ENCODE assay signal across 13 mouse cellular contexts in the genomic region with DNA sequence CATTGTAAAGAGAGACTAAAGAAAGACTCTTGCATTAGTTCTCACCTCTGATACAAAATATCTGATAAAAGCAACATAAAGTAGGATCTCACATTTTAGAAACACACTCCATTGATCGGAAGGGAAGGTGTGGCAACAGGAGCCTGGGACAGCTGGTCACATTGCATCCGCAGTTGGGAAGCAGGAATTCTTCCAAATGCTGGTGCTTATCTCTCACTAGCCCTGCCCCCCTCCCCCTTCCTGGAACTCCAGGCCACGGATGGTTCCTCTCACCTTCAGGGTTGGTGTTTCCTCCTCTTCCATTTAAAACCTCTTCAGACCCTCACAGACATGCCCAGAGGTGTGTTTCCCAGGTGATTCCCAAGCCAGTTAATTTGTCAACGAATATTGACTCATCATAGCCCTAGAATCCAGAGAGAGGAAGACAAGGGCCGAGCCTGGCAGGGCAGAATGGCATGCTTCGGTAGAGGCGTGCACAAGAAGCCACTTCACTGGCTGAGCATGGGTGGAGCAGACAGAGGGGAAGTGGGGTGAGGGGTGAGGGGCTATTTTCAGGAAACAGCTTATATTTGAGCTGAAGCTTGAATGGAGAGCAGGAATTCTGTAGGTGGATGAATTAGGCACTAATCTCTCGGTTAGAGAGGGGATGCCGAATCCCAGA. TPM values are rescaled to one million over a fixed set of nuclear protein-coding genes. Genes with fewer than 3 reads are reported as not detected.
DNase-seq lines count a peak whose midpoint lies in the region; ATAC-seq and TF ChIP-seq lines count a peak whose summit lies in the region.
"Had no signal": no experiment of that assay in that cellular context is flagged by ENCODE, and none has a peak within 500 bp of the region (broad histone marks: within the 10 kb centered on the region; RNA-seq: fewer than 3 reads in every experiment).

No protein-coding gene starts in this region.

- peak overlapping the region; percentile 47; the same call in 1 of the 2 replicates for H3K27ac ChIP-seq in heart, embryonic 10.5 days
- peak overlapping the region; percentile 1; the same call in 1 of the 2 replicates for H3K27ac ChIP-seq in lung, embryonic 16.5 days (ENCODE audit: low read length)
- no peak overlapping the region; the same call in 1 of the 2 replicates for H3K27ac ChIP-seq in liver, embryonic 13.5 days
- H3K27ac ChIP-seq in olfactory bulb, adult 2 months (ENCODE audit: insufficient read depth, low read depth, low read length), result peak overlapping the region; percentile 91
- H3K27ac ChIP-seq: kidney, embryonic 15.5 days; stomach, postnatal 0 days had no signal

- ATAC-seq in lung, embryonic 16.5 days (ENCODE audit: low read depth), result peak; percentile 76
- no peak for ATAC-seq in liver, embryonic 13.5 days (ENCODE audit: low read depth)

- intact Hi-C loops in heart, postnatal 36 days (cut with DNase I), result no loop called here

- no peaks in the 10 kb centered on the region for H3K9me3 ChIP-seq in heart, embryonic 10.5 days
- H3K9me3 ChIP-seq in lung, embryonic 16.5 days (ENCODE audit: control insufficient read depth, low read length), result no peaks in the 10 kb centered on the region
- peaks cover 6% of the 10 kb centered on the region; the same call in 1 of the 2 replicates for H3K9me3 ChIP-seq in liver, embryonic 13.5 days (replicated peaks)

- H3K4me3 ChIP-seq in heart, embryonic 10.5 days, result no peak overlapping the region
- H3K4me3 ChIP-seq in lung, embryonic 16.5 days (ENCODE audit: low read length), result no peak overlapping the region
- no peak overlapping the region for H3K4me3 ChIP-seq in lung, adult 2 months (replicated peaks; ENCODE audit: extremely low read depth, low read depth, low read length)
- H3K4me3 ChIP-seq in liver, embryonic 13.5 days (replicated peaks), result no peak overlapping the region
- H3K4me3 ChIP-seq in olfactory bulb, adult 2 months (ENCODE audit: insufficient read depth, low read depth, low read length), result no peak overlapping the region
- H3K4me3 ChIP-seq: kidney, embryonic 15.5 days had no signal

- H3K36me3 ChIP-seq in heart, embryonic 10.5 days, result no peaks in the 10 kb centered on the region
- H3K36me3 ChIP-seq in lung, embryonic 16.5 days (ENCODE audit: control insufficient read depth, insufficient read depth, low read length), result no peaks in the 10 kb centered on the region
- no peaks in the 10 kb centered on the region for H3K36me3 ChIP-seq in liver, embryonic 13.5 days
- H3K36me3 ChIP-seq: kidney, embryonic 15.5 days had no signal

- peaks cover 28% of the 10 kb centered on the region for H3K4me1 ChIP-seq in heart, embryonic 10.5 days
- peaks cover 11% of the 10 kb centered on the region; the same call in 1 of the 2 replicates for H3K4me1 ChIP-seq in lung, embryonic 16.5 days (replicated peaks; ENCODE audit: control insufficient read depth, insufficient read depth, low read length)
- H3K4me1 ChIP-seq in lung, adult 2 months (ENCODE audit: control insufficient read depth, insufficient read depth, low read length), result no peaks in the 10 kb centered on the region
- peaks cover 53% of the 10 kb centered on the region for H3K4me1 ChIP-seq in liver, embryonic 13.5 days (replicated peaks)
- H3K4me1 ChIP-seq in olfactory bulb, adult 2 months (ENCODE audit: control insufficient read depth, insufficient read depth, low read length), result peaks cover 31% of the 10 kb centered on the region

- no peak for TF ChIP-seq CTCF in lung, adult 2 months (IDR thresholded peaks at IDR 0.05; ENCODE audit: insufficient read depth, low read length)
- TF ChIP-seq CTCF in olfactory bulb, adult 2 months (IDR thresholded peaks at IDR 0.05; ENCODE audit: insufficient read depth, low read depth, low read length), result no peak

- no peaks in the 10 kb centered on the region for H3K27me3 ChIP-seq in heart, embryonic 10.5 days (ENCODE audit: insufficient read depth, poor library complexity, severe bottlenecking)
- no peaks in the 10 kb centered on the region for H3K27me3 ChIP-seq in lung, embryonic 16.5 days (ENCODE audit: control insufficient read depth, insufficient read depth, low read depth, low read length)
- H3K27me3 ChIP-seq in liver, embryonic 13.5 days, result no peaks in the 10 kb centered on the region
- H3K27me3 ChIP-seq: kidney, embryonic 15.5 days had no signal

- 28% methylated on average over 9 of the region's 9 CpGs for WGBS in heart, embryonic 10.5 days
- WGBS in lung, embryonic 16.5 days, result 19% methylated on average over 9 of the region's 9 CpGs
- WGBS in lung, adult 2 months, result 25% methylated on average over 9 of the region's 9 CpGs
- WGBS in liver, embryonic 13.5 days (ENCODE audit: insufficient replicate concordance), result 27% methylated on average over 9 of the region's 9 CpGs
- WGBS in olfactory bulb, adult 2 months, result 49% methylated on average over 9 of the region's 9 CpGs

- no peak for TF ChIP-seq POLR2A in lung, adult 2 months (IDR thresholded peaks at IDR 0.05; ENCODE audit: borderline replicate concordance, extremely low read depth, low read depth, low read length)
- no peak for TF ChIP-seq POLR2A in olfactory bulb, adult 2 months (IDR thresholded peaks at IDR 0.05; ENCODE audit: insufficient read depth, low read depth, low read length)

- peak overlapping the region; percentile 20 for H3K4me2 ChIP-seq in lung, embryonic 16.5 days (ENCODE audit: low read depth, low read length)
- H3K4me2 ChIP-seq in liver, embryonic 13.5 days, result no peak overlapping the region
- H3K4me2 ChIP-seq: heart, embryonic 11.5 days; kidney, embryonic 15.5 days had no signal

- no peak for DNase-seq in heart, embryonic 10.5 days (ENCODE audit: low spot score)
- no peak for DNase-seq in heart, postnatal 36 days
- DNase-seq in lung, adult 2 months, result no peak
- no peak for DNase-seq in liver, embryonic 13.5 days
- DNase-seq in urinary bladder, postnatal 14 days (ENCODE audit: low spot score), result no peak
- no peak for DNase-seq in spleen, adult 12 weeks (ENCODE audit: low spot score)
- DNase-seq: cerebellum, adult 11-12 months; lung, postnatal 10 days had no signal

- no peak overlapping the region for H3K9ac ChIP-seq in lung, embryonic 16.5 days (ENCODE audit: low read length)
- H3K9ac ChIP-seq in liver, embryonic 13.5 days, result peak overlapping the region; percentile 11; the same call in 1 of the 2 replicates
- H3K9ac ChIP-seq: kidney, embryonic 15.5 days had no signal

RNA-seq across cellular contexts. Expression of a gene that starts 28.3 kb away (rescaled TPM):
- 41.9 and 45.9 TPM in 2 replicates for polyA plus RNA-seq in heart, embryonic 10.5 days (2016; fragmentation: Nextera tagmentation; extraction: Ambion mirVana)
- total RNA-seq in heart, postnatal 36 days (2021), result 10 to 100 TPM in 1 of 2 experiments, 1 to 10 TPM in 1; 9.9 to 13.2 TPM
- polyA plus RNA-seq in lung, embryonic 16.5 days (2015; fragmentation: Nextera tagmentation; extraction: Ambion mirVana), result 40.5 and 40.6 TPM in 2 replicates
- 7.3 and 8.0 TPM in 2 replicates for polyA plus RNA-seq in lung, adult 2 months (2012; rRNA removed)
- 6.4 and 7.5 TPM in 2 replicates for polyA plus RNA-seq in liver, embryonic 13.5 days (2015; fragmentation: Nextera tagmentation; extraction: Ambion mirVana)
- not detected in 2 replicates for polyA plus RNA-seq in olfactory bulb, adult 2 months (2012; ENCODE audit: insufficient read depth, insufficient read length, low replicate concordance, missing spikeins)
